Mouse (Mus musculus) testis, postnatal 14 days (tissue): ENCODE data around the gene Mcoln3.

ENCODE experiments used
- DNase-seq: peaks from one replicate; pipeline ENCODE4 v3.0.0; 2021; ENCODE audit warnings: low spot score

Mcoln3 gene

DNA sequence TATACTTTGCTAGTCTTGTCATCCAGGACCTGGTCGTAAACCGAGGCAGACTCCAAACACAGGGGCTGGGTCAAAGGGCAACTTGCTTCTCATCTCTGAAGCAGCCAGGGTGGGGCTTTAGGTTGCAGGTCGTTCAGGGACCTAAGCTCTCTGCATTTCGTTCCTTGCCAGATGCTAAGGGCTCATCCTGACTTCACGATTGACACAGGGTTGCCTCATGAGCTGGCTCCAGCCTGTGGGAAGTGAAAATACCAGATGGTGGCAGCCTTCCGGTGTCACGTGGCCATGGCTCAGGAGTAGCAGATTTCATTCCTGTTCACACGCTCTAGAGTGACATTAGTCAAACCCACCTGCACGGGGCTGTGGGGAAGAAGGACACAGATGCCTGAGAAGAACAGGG is 17.6 kb downstream of the Mcoln3 start:
- DNase-seq: no peak

DNA sequence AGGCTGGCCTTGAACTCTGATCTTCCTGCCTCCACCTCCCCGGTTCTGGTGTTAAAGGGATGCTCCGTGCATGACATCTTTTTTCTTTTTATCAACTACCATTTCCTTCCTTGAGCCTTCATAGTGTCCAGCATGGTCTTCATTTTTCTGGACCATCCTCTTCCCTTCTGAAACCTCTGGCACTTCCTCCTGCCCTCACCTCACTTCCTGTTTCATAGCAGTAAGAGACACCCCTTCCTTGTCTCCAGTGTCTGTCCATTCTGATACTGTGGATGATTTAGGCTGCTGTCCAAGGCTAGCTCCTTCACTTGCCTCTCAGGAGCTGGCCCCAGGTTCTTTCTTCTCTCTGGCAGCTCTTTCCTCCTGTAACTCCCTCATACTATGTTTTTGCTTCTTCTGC is 18.2 kb downstream of the Mcoln3 start:
- DNase-seq: no peak

DNA sequence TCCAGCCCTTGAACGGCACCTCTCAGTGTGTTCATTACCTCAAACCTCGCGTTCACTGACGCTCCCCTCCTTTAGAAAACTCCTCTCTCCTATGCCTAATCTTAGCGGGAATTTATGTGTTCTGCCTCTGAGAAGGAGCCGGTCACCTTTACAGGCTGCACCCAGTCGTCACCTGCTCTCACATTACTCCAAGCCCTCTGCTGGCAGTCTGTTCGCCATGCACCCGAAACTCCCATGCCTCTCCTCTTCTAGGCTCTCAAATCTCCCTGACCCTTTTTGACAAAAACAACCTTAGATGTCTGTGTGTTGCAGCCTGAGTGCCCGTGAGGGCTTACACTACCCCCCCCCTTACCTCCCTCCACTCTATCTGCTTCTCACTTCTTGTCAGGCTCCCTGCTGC is 19.2 kb downstream of the Mcoln3 start:
- DNase-seq: no peak

DNA sequence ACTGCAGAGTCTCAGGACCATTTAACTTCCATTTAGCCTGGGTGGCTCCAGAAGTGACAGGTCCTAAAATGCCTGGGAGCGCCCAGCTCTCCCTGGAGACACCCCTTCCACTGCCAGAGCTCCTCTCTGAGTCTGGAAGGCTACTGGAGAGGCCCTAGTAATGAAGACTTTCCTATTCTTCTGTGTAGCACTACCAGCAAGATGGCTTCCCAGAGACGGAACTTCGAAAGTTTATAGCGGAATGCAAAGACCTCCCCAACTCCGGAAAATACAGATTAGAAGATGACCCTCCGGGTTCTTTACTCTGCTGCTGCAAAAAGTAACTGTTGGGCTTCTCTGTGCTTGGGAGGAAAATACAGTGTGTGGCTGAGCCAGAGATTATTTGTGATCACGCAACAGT is 23.0 kb downstream of the Mcoln3 start:
- DNase-seq: no peak

DNA sequence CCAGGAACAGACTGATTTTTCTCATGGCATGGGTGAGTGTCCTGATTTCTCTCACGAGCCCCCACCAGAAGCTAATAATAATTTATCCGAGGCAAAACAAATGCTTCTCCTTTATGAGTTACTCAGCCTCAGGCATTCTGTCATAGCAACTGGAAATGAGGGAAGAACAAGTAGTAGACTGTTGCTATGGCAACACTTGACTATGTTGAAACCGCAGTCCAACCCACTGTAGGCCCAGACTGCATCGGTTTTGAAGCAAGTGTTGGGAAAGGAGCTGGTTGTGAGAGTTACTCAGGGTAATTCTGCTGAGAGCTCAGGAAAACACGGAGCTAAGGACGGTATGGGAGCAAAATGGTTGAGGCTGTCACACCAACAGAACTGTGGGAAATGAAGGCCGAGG is 25.3 kb downstream of the Mcoln3 start:
- no peak for DNase-seq

DNA sequence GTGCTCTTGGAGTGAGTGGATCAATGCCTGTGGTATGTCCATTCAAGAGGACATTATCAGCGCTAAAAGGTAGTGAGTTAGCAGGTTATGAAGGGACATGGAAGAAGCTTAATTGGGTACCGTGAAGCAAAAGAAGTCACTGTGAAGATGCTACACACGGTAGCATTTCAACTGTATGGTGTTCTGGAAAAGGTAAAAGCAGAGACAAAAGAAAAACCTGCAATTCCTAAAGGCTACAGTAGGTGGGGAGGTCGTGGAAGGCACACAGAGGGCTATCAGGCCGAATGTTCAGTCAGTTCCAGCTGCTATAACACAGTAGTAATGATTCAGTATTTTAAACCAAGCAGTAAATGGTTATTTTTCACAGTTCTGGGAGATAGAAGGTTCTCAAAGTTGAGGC is 28.3 kb downstream of the Mcoln3 start:
- DNase-seq: no peak

DNA sequence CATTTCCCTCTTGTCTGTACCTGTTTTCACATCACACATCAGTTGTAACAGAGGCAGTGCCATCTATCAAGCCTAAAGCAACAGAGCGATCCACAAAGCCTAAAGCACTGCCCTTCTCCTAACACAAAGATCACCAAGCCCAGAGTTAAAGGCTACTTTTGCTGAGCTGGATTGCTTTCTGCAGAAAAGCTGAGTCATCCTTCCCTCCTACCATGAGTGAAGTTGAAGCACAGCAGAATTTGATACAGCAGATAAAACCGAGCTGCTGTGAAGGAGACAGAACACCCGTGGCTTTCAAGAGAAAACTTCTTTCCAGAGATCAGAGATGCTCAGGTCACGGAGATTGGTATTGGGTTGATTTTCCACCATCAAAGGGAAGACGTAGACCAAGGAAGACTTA is 28.9 kb downstream of the Mcoln3 start:
- no peak for DNase-seq

DNA sequence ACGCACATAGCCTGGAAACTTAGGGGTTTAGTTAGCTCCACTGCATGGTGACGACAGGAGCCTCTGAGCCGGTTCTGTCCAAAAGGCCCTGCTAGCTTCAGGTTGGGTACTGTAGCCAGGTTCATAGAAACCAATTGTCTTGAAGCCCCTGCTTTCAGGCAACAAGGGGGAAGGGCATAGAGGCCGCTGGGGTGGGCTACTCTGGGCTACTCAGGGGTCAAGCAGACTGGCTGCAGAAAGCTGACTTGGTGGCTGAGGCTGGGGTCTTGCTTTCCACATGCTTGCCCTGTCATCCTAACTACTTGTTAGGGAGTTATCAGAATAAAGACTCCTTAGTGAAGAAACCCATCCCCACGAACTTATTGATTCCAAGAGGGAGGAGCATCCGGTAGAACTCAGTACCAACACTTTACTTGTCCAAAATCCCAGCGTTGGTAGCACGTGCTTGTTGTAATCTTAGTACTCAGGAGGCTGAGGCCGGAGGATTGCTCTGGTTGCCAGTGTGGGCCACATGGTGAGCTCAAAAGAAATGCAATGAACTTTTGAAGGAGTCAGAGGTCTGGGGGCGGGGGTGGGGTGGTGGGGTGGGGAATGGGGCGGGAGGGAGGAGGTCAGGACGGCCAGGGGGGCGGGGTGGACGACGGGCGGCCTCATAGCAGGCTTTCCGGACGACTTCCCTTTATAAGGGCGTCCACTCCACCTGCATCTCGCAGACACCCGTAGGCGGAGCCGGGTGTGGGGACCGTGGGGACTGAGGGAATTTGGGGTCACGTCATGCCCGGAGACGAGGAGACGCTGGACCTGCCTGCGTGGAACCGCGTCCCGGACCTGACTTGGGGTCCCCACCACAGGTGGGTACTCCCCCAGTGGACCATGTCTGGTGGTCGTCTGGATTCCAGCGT is 32.2 kb downstream of the Mcoln3 start, which contains the start of gene Mcoln2:
Mcoln2 (plus strand) TSS at position 678 of the 902 bp plus-strand sequence.
- no peak for DNase-seq

DNA sequence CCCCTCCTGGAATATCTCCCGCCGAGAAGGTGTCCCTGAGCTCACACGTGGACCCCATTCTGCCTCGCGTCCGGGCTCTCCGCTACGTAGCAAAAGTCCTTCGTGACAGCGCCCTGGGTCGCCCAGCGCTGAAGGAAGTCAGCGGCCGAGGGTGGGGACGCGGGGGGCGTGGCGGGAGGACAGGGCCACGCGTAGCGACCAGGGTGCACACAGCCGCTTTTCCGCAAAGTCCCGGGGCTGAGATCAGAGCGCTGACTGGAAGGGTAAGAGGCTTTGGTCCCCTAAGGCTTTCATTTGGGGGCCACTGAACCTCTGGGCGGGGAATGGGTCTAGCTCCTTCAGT is 32.8 kb downstream of the Mcoln3 start:
- no peak for DNase-seq

DNA sequence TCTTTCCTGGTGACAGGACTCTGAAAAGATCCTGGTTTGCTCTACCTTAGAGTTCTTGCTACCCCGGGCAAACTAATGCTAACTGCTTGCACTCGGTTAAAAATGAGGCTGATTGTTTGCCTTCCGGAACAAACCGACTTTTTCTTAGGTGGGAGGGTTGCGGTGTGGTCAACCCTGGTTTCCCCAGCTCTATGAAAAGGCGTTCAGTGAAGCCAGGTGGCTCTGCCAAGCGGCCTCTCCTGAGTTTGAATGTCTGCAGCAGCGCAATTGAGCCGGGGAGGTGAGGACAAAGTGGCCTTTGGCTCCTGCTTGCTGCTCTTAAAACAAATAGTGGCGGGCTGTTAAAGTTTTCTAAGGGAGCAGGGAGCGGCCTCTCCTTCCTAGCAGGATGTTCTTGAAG is 33.3 kb downstream of the Mcoln3 start:
- DNase-seq: no peak

DNA sequence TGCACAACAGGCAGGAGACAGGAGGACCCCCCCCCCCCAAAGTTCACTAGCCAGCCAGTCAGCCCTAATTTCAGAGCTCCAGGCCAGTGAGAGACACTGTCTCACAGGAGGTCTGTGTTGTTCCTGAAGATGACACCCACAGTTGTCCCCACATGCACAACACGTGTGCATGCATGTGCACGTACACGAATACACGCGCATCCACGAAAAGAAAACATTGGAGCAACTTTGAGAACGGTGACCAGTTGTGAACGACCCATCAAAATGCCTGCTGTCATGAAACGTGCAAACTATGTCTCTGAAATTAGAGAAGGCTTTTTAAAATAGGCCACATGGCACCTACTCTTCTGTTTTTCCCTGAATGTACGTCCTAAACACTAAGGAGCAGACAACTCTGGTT is 34.1 kb downstream of the Mcoln3 start:
- DNase-seq: no peak

DNA sequence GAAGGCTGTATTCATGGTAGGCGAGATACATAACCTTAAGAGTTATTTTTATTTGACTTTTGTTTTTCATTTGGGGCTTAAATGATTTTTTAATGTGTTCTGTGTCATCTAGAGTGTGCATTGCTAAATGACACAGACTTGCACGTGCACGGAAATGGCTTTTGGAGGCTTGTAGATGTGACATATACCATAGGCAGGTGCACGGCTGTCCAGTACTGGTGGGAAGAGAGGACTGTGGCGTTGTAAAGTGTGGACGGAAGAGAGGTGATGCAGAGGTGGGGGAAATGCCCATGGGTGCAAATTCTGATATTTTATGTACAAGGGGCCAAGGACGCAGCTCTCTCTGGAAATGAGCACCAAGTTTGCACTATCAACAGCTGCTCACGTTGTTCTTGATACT is 34.5 kb downstream of the Mcoln3 start:
- no peak for DNase-seq

DNA sequence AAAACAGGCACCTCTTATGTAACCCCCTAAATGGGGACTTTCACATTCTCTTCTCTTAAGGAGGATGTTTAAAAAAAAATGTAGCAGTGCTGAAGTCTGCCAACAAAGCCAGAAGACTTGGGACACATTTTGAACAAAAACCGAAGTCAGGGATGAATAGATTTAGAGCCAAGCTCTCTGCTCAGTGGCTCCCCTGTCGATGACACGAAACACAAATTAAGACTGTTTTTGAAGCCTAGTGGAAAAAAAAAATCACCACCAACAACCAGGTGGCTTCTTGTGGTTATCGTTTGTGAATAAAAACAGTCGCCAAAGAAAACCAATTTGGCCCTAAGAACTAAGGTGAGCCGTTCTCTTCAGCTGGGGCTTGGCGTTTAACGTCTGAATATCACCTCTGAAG is 35.1 kb downstream of the Mcoln3 start:
- DNase-seq: no peak

DNA sequence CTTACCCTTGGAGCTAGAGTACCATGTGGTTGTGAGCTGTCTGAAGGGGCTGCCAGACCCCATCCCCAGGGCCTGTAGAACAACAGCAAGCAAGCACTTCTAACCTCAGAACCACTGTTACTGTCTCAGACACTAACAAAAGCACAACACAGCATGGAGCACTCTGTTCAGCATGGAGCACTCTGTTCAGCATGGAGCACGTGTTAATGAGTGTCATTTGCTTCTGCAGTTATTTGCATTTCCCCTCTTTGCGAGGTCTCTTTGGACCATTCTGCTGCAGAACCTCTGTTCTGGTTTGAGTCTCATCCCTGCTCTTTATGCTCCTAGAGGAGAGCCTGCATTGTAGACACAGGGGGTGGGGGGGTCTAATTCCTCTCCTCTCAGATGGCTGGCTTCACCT is 35.7 kb downstream of the Mcoln3 start:
- no peak for DNase-seq

DNA sequence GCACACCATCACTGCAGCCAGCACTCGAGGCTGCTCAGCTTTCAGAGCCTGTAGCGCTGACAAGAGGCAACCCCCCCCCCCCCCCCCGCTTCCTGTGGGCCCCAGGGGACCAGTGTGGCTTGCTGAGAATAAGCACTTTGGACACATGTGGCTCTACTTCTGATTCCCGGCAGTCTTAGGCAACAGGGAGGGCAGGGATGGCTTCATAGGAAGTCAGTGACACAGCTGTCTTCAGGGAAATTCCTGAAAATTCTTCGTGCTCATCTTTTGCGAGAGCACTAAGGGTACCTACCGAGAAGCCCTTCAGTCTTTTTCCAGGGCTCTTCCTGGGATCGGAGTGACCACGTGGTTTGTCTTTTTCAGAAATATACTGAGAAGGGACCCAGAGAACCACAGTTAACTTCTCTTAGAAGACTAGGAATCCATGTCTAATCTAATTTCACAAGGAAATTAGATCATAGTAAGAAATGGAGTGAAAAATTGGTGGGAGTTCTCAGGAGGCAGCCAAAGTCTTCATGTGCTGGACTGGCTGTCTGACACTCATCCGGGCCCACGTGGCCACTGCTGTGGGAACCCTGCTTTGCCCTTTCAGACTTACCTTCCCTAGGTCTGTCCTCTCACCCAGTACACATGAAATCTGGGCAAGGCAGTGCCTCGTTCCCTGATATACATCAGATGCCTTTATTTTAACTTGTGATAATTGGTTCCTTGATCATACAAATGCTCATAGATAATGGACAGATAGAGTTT is 36.8 kb downstream of the Mcoln3 start:
- no peak for DNase-seq

DNA sequence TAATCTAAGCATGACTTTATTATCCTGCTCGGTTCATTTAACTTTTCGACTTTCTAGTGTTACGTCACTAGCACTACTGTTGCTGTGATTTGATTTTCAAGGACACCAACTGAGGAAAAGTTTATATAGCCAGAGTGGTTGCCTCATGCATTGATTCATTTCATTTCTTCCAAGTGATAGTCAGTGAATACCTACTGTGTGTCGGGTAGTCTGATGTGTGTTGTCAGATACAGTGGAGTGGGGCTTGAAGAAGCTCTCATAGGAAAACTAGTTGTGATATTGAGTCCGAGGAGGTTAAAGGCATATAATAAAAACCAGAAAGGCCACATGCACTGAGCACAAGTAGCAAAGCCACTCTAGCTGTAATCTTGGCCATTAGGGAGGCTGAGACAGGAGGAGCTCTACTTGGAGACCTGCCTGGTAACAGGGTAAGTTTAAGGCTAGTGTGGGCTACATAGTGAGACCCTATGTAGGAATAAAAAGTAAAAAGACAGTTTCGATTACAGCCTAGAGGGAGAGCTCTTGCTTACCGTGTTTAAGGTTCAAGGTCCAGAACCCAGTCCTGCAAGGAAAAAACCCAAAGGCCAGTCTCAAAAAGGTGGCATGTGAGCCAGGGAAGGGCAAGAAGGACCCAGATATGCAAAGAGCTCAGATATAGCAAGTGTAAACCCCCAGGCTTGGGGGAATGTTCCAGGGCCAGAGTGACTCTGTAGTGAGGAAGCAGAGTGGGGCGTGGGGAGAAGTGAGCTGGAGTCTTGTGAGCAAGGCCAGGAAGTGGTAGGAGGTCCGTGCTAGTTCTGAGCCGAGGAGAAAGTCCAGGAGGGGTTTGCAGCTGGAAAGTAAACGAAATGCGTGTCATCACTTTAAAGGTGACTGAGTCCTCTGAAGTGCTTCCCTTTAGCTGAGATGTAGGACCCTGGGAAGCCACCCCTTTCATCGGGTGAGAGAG is 38.7 kb downstream of the Mcoln3 start:
- DNase-seq: no peak

DNA sequence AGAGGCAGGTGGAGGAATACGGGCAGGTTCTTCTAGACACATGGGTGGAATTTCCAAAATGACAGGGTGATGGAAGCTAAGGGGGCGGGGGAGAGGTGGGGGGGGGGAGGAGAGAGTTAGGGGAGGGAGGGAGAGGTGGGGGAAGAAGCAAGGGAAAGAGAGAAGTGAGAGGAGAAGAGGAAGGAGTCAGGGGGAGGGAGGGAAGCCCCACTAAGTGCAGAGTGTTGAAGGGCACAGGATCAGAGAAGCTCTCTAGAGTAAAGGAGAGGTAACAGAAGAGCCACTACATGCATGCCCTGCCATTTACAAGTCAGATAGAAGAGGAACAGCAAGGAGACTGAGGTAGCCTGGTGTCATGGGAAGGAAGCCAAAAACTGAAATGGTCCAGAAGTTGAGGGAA is 39.6 kb downstream of the Mcoln3 start:
- DNase-seq: no peak

DNA sequence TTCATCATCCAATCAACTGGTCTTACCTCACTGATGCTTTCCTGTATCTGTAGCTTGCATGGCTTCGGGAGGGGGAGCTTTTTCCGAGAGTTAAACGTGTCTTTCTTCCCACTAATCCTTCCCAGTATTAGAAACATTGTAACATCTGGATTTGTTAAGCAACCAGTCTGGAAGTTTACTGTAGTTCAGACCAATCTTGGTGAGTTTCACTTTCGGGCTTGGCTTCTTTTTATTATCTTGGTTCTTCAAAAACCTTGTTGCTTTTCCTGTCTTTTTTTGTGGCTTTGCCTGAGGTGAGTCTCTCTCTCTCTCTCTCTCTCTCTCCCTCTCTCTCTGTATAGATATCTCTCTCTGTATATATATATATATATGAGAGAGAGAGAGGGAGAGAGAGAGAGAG is 40.8 kb downstream of the Mcoln3 start:
- DNase-seq: no peak

DNA sequence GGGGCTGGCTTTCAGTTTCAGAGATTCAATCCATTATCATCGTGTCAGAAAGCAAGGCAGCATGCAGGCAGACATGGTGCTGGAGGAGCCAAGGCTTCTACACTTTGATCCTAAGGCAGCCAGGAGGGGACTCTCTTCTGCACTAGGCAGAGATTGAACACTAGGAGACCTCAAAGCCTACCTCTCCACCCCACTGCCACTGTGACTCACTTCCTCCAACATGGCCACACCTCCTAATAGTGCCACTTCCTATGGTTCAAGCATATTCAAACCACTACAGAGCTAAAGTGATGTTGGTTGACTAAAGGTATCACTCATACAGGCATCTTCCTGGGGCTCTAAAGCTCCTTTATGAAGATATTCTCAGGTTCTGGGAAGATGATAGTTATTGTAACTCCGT is 42.1 kb downstream of the Mcoln3 start:
- DNase-seq: no peak

DNA sequence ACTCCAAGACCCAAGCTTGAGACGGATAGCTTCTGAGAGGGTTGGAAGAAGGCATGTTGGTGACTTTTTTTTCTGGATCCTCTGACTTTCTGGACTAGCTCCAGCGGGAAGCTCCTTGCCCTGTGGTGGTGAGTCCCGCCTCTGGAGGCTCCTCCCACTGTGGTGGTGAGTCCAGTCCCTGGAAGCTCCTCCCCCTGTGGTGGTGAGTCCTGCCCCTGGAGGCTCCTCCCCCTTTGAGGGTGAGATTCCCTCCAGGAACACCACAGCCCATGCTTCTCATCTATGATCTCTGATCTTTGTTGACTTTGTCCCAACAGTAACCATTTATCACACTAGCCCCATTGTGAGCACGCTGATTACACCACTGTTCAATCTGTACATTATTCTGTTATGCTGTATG is 44.9 kb downstream of the Mcoln3 start:
- DNase-seq: no peak

DNA sequence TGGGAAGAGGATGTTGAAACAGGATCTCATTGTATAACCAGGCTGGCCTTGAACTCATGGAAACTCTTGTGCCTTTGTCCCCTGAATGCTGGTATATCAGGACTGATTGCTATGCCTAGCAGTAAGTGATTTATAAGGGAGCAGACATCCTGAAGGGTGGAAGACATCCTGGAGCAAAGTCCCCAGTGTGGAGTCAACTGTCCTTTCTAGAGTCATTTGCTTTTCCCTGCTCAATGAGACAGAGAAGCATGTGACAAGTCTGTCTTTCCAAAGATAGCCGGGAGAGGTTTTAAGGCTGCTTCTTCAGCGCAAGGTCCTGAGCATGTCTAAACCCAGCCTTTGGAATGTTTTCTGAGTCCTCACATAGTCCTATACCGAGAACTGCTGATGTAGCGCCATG is 52.1 kb downstream of the Mcoln3 start:
- DNase-seq: no peak

DNA sequence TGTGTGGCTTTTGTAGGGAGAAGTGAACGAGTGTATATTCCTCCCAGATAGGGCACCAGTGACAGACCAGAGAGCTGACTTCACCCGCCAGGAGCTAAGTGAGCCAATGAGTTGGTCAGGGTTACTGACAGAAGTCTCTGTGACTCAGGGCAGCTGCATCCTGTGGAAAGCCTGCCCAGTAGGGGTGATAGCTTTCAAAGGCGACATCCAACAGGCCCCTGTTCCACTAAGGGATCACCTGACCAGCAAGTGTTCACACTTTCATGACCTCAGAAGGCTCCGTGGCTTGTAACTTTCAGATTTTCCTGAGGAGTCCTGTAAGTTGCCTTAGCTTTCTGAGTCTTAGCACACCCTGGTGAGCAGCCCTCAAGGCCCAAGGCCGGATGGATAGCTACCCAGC is 55.8 kb downstream of the Mcoln3 start:
- DNase-seq: no peak

DNA sequence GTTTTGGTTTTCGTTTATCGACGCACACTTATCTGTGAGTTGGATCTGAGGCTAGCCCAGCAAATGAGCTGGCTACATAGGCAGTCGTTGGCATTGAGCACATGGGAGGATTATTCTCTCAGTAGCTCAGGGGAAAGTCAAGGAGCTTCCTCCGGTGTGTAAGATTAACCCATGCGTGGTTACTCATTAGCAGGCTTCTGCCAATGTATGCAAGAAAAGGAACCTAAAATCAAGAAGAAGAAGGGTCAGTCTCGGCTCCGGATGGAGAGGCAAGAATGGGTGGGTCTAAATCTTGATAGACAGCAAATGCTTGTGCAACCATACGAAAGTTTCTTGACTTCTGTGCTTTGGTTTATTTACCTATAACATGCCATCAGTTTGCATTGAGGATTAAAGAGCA is 57.0 kb downstream of the Mcoln3 start:
- no peak for DNase-seq
